Mouse (Mus musculus) kidney, embryonic 15.5 days (tissue): ENCODE measurements at regions not wholly inside any gene's neighbourhood (a gene's known extent, or its start where the extent isn't known, plus 50 kb on each side); places are given as distances from the start of the nearest gene placed in this dataset.

ENCODE experiments used
- ATAC-seq: fragments of 200-750 bp; cut with Nextera tagmentation; replicated peaks from 2 replicates; pipeline ENCODE4 v1.8.0; 2017; ENCODE audit warnings: moderate TSS enrichment; ENCODE audit not compliant: low FRiP score
- H3K27ac ChIP-seq: fragments of 300-500 bp; sonication (generic); 2 replicates; pipeline ENCODE4 v1.5.1; 2015; ENCODE audit warnings: mild to moderate bottlenecking, inconsistent platforms
- H3K27me3 ChIP-seq: fragments of 300-500 bp; sonication (generic); 2 replicates; pipeline ENCODE4 v1.6.1; 2015; ENCODE audit warnings: inconsistent platforms
- H3K36me3 ChIP-seq: fragments of 300-500 bp; sonication (generic); 2 replicates; pipeline ENCODE4 v1.6.1; 2015; ENCODE audit warnings: inconsistent platforms
- H3K4me1 ChIP-seq: fragments of 300-500 bp; sonication (generic); 2 replicates; pipeline ENCODE4 v1.6.1; 2015; ENCODE audit warnings: inconsistent platforms
- H3K4me2 ChIP-seq: fragments of 300-500 bp; sonication (generic); 2 replicates; pipeline ENCODE4 v1.6.1; 2015; ENCODE audit warnings: moderate library complexity, mild to moderate bottlenecking, inconsistent platforms
- H3K4me3 ChIP-seq: fragments of 300-500 bp; sonication (generic); replicated peaks from 2 replicates; pipeline ENCODE4 v1.5.1; 2015; ENCODE audit warnings: mild to moderate bottlenecking, inconsistent platforms
- H3K9ac ChIP-seq: fragments of 300-500 bp; sonication (generic); 2 replicates; pipeline ENCODE4 v1.6.1; 2015; ENCODE audit warnings: mild to moderate bottlenecking, inconsistent platforms
- H3K9me3 ChIP-seq: fragments of 300-500 bp; sonication (generic); replicated peaks from 2 replicates; pipeline ENCODE4 v1.6.1; 2016; ENCODE audit warnings: inconsistent platforms
- WGBS: fragments of 180-500 bp; shearing (Covaris S2); methylation state at CpG from one replicate; pipeline ENCODE4 v1.1.7; 2015; ENCODE audit warnings: mixed read lengths; 5-methylcytosine and 5-hydroxymethylcytosine counted together

- Histone ChIP-seq H3K4me2 (no peak overlapping the region), H3K4me3 (no peak overlapping the region), H3K36me3 (no peaks in the 10 kb centered on the region), H3K27ac (no peak overlapping the region), H3K9ac (no peak overlapping the region), H3K4me1 (no peaks in the 10 kb centered on the region), H3K9me3 (no peaks in the 10 kb centered on the region), H3K27me3 (no peaks in the 10 kb centered on the region)
- ATAC-seq, result no peak
These were observed 544.4 kb upstream of the Marcks start for GRCm38 (mm10) chr10:37683101-37683500.

GRCm38 (mm10) chr10:37680601-37681000, 541.9 kb upstream of the Marcks start:
- Histone ChIP-seq H3K4me2 (no peak overlapping the region), H3K9ac (no peak overlapping the region), H3K4me1 (no peaks in the 10 kb centered on the region), H3K27me3 (no peaks in the 10 kb centered on the region), H3K36me3 (no peaks in the 10 kb centered on the region), H3K4me3 (no peak overlapping the region), H3K9me3 (no peaks in the 10 kb centered on the region), H3K27ac (no peak overlapping the region)
- ATAC-seq, result no peak

- Histone ChIP-seq H3K4me1 (no peaks in the 10 kb centered on the region), H3K27ac (no peak overlapping the region), H3K9ac (no peak overlapping the region), H3K36me3 (no peaks in the 10 kb centered on the region), H3K27me3 (no peaks in the 10 kb centered on the region), H3K4me2 (no peak overlapping the region), H3K4me3 (no peak overlapping the region), H3K9me3 (no peaks in the 10 kb centered on the region)
- ATAC-seq, result no peak
- WGBS, result 75% methylated on average over 1 of the region's 1 CpGs
These were observed 539.1 kb upstream of the Marcks start for GRCm38 (mm10) chr10:37677826-37678225.

GRCm38 (mm10) chr10:37668827-37669226, 530.1 kb upstream of the Marcks start:
- Histone ChIP-seq H3K4me1 (no peaks in the 10 kb centered on the region), H3K27ac (no peak overlapping the region), H3K4me2 (no peak overlapping the region), H3K36me3 (no peaks in the 10 kb centered on the region), H3K4me3 (no peak overlapping the region), H3K27me3 (no peaks in the 10 kb centered on the region), H3K9me3 (no peaks in the 10 kb centered on the region), H3K9ac (no peak overlapping the region)
- ATAC-seq, result no peak
- 65% methylated on average over 2 of the region's 2 CpGs for WGBS

- Histone ChIP-seq H3K4me2 (no peak overlapping the region), H3K4me1 (no peaks in the 10 kb centered on the region), H3K27ac (no peak overlapping the region), H3K9ac (no peak overlapping the region), H3K4me3 (no peak overlapping the region), H3K27me3 (no peaks in the 10 kb centered on the region), H3K36me3 (no peaks in the 10 kb centered on the region), H3K9me3 (no peaks in the 10 kb centered on the region)
- 64% methylated on average over 7 of the region's 7 CpGs for WGBS
- ATAC-seq, result no peak
These were observed 528.5 kb upstream of the Marcks start for GRCm38 (mm10) chr10:37667031-37667745.

- H3K27me3 ChIP-seq, result no peaks in the 10 kb centered on the region
- H3K36me3 ChIP-seq, result no peaks in the 10 kb centered on the region
- 94% methylated on average over 2 of the region's 2 CpGs for WGBS
- no peaks in the 10 kb centered on the region for H3K4me1 ChIP-seq
- no peaks in the 10 kb centered on the region for H3K9me3 ChIP-seq
- no peak overlapping the region for H3K4me3 ChIP-seq
- H3K4me2 ChIP-seq, result no peak overlapping the region
- H3K27ac ChIP-seq, result no peak overlapping the region
- H3K9ac ChIP-seq, result no peak overlapping the region
- ATAC-seq, result no peak
These were observed 527.8 kb upstream of the Marcks start for GRCm38 (mm10) chr10:37666535-37666934.

GRCm38 (mm10) chr10:37637001-37637562, 498.4 kb upstream of the Marcks start:
- no peaks in the 10 kb centered on the region for H3K36me3 ChIP-seq
- H3K9me3 ChIP-seq, result no peaks in the 10 kb centered on the region
- ATAC-seq, result peak; percentile 58; the same call in 1 of the 2 replicates
- no peak overlapping the region for H3K4me3 ChIP-seq
- H3K4me2 ChIP-seq, result no peak overlapping the region
- H3K27ac ChIP-seq, result no peak overlapping the region
- 34% methylated on average over 7 of the region's 7 CpGs for WGBS
- peaks cover 8% of the 10 kb centered on the region for H3K4me1 ChIP-seq
- H3K27me3 ChIP-seq, result no peaks in the 10 kb centered on the region
- no peak overlapping the region for H3K9ac ChIP-seq

GRCm38 (mm10) chr10:37636421-37636820, 497.7 kb upstream of the Marcks start:
- Histone ChIP-seq H3K4me3 (no peak overlapping the region), H3K4me1 (peaks cover 8% of the 10 kb centered on the region), H3K9me3 (no peaks in the 10 kb centered on the region), H3K27ac (no peak overlapping the region), H3K4me2 (no peak overlapping the region), H3K36me3 (no peaks in the 10 kb centered on the region), H3K9ac (no peak overlapping the region), H3K27me3 (no peaks in the 10 kb centered on the region)
- ATAC-seq, result no peak
- 62% methylated on average over 4 of the region's 4 CpGs for WGBS

GRCm38 (mm10) chr10:37630403-37630802, 491.7 kb upstream of the Marcks start:
- no peak overlapping the region for H3K9ac ChIP-seq
- H3K27me3 ChIP-seq, result no peaks in the 10 kb centered on the region
- H3K9me3 ChIP-seq, result no peaks in the 10 kb centered on the region
- no peak overlapping the region for H3K27ac ChIP-seq
- no peak overlapping the region for H3K4me3 ChIP-seq
- H3K4me1 ChIP-seq, result no peaks in the 10 kb centered on the region
- WGBS, result 93% methylated on average over 1 of the region's 1 CpGs
- no peak for ATAC-seq
- no peaks in the 10 kb centered on the region for H3K36me3 ChIP-seq
- no peak overlapping the region for H3K4me2 ChIP-seq

- no peaks in the 10 kb centered on the region for H3K27me3 ChIP-seq
- H3K4me2 ChIP-seq, result no peak overlapping the region
- H3K27ac ChIP-seq, result no peak overlapping the region
- no peaks in the 10 kb centered on the region for H3K36me3 ChIP-seq
- 81% methylated on average over 3 of the region's 3 CpGs for WGBS
- no peak overlapping the region for H3K9ac ChIP-seq
- no peaks in the 10 kb centered on the region for H3K9me3 ChIP-seq
- H3K4me3 ChIP-seq, result no peak overlapping the region
- ATAC-seq, result no peak
- H3K4me1 ChIP-seq, result no peaks in the 10 kb centered on the region
These were observed 489.2 kb upstream of the Marcks start for GRCm38 (mm10) chr10:37627900-37628299.

GRCm38 (mm10) chr10:37626758-37627201, 488.1 kb upstream of the Marcks start:
- H3K4me3 ChIP-seq, result no peak overlapping the region
- no peaks in the 10 kb centered on the region for H3K27me3 ChIP-seq
- H3K4me2 ChIP-seq, result no peak overlapping the region
- WGBS, result 37% methylated on average over 5 of the region's 5 CpGs
- no peaks in the 10 kb centered on the region for H3K4me1 ChIP-seq
- H3K27ac ChIP-seq, result no peak overlapping the region
- no peaks in the 10 kb centered on the region for H3K36me3 ChIP-seq
- no peak for ATAC-seq
- no peak overlapping the region for H3K9ac ChIP-seq
- no peaks in the 10 kb centered on the region for H3K9me3 ChIP-seq

GRCm38 (mm10) chr10:37625972-37626757, 487.4 kb upstream of the Marcks start:
- no peaks in the 10 kb centered on the region for H3K4me1 ChIP-seq
- ATAC-seq, result no peak
- H3K4me2 ChIP-seq, result no peak overlapping the region
- H3K9ac ChIP-seq, result no peak overlapping the region
- WGBS, result 30% methylated on average over 1 of the region's 1 CpGs
- no peak overlapping the region for H3K4me3 ChIP-seq
- H3K9me3 ChIP-seq, result no peaks in the 10 kb centered on the region
- H3K27me3 ChIP-seq, result no peaks in the 10 kb centered on the region
- H3K27ac ChIP-seq, result no peak overlapping the region
- no peaks in the 10 kb centered on the region for H3K36me3 ChIP-seq
